ENCODE assay signal across 18 mouse cellular contexts in genomic region chr8:74963983-74964382, GRCm38 (mm10). TPM values are rescaled to one million over a fixed set of nuclear protein-coding genes. Genes with fewer than 3 reads are reported as not detected.
DNase-seq lines count a peak whose midpoint lies in the region; ATAC-seq lines count a peak whose summit lies in the region.
"Had no signal": no experiment of that assay in that cellular context is flagged by ENCODE, and none has a peak within 500 bp of the region (broad histone marks: within the 10 kb centered on the region; RNA-seq: fewer than 3 reads in every experiment).

No protein-coding gene starts in this region.

- H3K36me3 ChIP-seq in hindbrain, embryonic 13.5 days, result no peaks in the 10 kb centered on the region
- H3K36me3 ChIP-seq in hindbrain, embryonic 14.5 days (replicated peaks; ENCODE audit: control insufficient read depth, insufficient read depth), result no peaks in the 10 kb centered on the region
- H3K36me3 ChIP-seq in intestine, embryonic 14.5 days (ENCODE audit: control insufficient read depth, insufficient read depth, low read length), result no peaks in the 10 kb centered on the region
- H3K36me3 ChIP-seq in intestine, embryonic 16.5 days (ENCODE audit: control insufficient read depth, insufficient read depth, low read length), result no peaks in the 10 kb centered on the region
- H3K36me3 ChIP-seq: embryonic facial prominence, embryonic 10.5 days; embryonic facial prominence, embryonic 12.5 days; forebrain, embryonic 15.5 days had no signal

- no peak overlapping the region for H3K27ac ChIP-seq in hindbrain, embryonic 13.5 days
- no peak overlapping the region for H3K27ac ChIP-seq in hindbrain, embryonic 14.5 days
- H3K27ac ChIP-seq in intestine, embryonic 14.5 days (ENCODE audit: low read depth), result no peak overlapping the region
- no peak overlapping the region for H3K27ac ChIP-seq in intestine, embryonic 16.5 days (ENCODE audit: low read length)
- H3K27ac ChIP-seq: embryonic facial prominence, embryonic 10.5 days; embryonic facial prominence, embryonic 12.5 days; forebrain, embryonic 13.5 days; forebrain, embryonic 15.5 days had no signal

- H3K4me2 ChIP-seq in hindbrain, embryonic 13.5 days, result no peak overlapping the region
- H3K4me2 ChIP-seq in hindbrain, embryonic 14.5 days (replicated peaks), result no peak overlapping the region
- no peak overlapping the region for H3K4me2 ChIP-seq in intestine, embryonic 14.5 days (ENCODE audit: low read length)
- H3K4me2 ChIP-seq in intestine, embryonic 16.5 days (ENCODE audit: low read depth, low read length), result no peak overlapping the region
- H3K4me2 ChIP-seq: embryonic facial prominence, embryonic 12.5 days; forebrain, embryonic 13.5 days; forebrain, embryonic 15.5 days had no signal

- no peak overlapping the region for H3K9ac ChIP-seq in hindbrain, embryonic 13.5 days
- H3K9ac ChIP-seq in hindbrain, embryonic 14.5 days, result no peak overlapping the region
- H3K9ac ChIP-seq in intestine, embryonic 14.5 days (ENCODE audit: low read length), result no peak overlapping the region
- no peak overlapping the region for H3K9ac ChIP-seq in intestine, embryonic 16.5 days (ENCODE audit: low read depth, low read length)
- H3K9ac ChIP-seq: embryonic facial prominence, embryonic 12.5 days; forebrain, embryonic 13.5 days; forebrain, embryonic 15.5 days; forebrain, postnatal 0 days had no signal

- WGBS in hindbrain, embryonic 13.5 days, result 68% methylated on average over 5 of the region's 5 CpGs
- 73% methylated on average over 5 of the region's 5 CpGs for WGBS in hindbrain, embryonic 14.5 days
- 66% methylated on average over 5 of the region's 5 CpGs for WGBS in intestine, embryonic 14.5 days
- 60% methylated on average over 5 of the region's 5 CpGs for WGBS in intestine, embryonic 16.5 days

- no peak for DNase-seq in hindbrain, embryonic 14.5 days (ENCODE audit: low spot score)
- DNase-seq in intestine, embryonic 14.5 days (ENCODE audit: low spot score), result peak; percentile 24
- no peak for DNase-seq in thymus, postnatal 10 days (ENCODE audit: low spot score in 2 of 2)
- DNase-seq: adrenal gland, adult 2 months; adrenal gland, postnatal 10 days; adrenal gland, postnatal 25 days; cerebellum, adult 11-12 months; cerebellum, adult 2 months; cerebellum, adult 9-10 months; cerebellum, postnatal 10 days; cerebellum, postnatal 25 days; forebrain, postnatal 0 days had no signal

- H3K4me1 ChIP-seq in hindbrain, embryonic 13.5 days (replicated peaks), result no peaks in the 10 kb centered on the region
- no peaks in the 10 kb centered on the region for H3K4me1 ChIP-seq in hindbrain, embryonic 14.5 days (replicated peaks; ENCODE audit: control insufficient read depth, insufficient read depth, low read length)
- no peaks in the 10 kb centered on the region for H3K4me1 ChIP-seq in intestine, embryonic 14.5 days (replicated peaks; ENCODE audit: control insufficient read depth, insufficient read depth, low read length)
- no peaks in the 10 kb centered on the region for H3K4me1 ChIP-seq in intestine, embryonic 16.5 days (ENCODE audit: control insufficient read depth, insufficient read depth, low read length)
- H3K4me1 ChIP-seq: embryonic facial prominence, embryonic 10.5 days; embryonic facial prominence, embryonic 12.5 days; forebrain, embryonic 13.5 days; forebrain, embryonic 15.5 days had no signal

- H3K27me3 ChIP-seq in hindbrain, embryonic 13.5 days, result no peaks in the 10 kb centered on the region
- no peaks in the 10 kb centered on the region for H3K27me3 ChIP-seq in hindbrain, embryonic 14.5 days (ENCODE audit: control insufficient read depth, insufficient read depth, low read length)
- H3K27me3 ChIP-seq in intestine, embryonic 14.5 days (replicated peaks; ENCODE audit: control insufficient read depth, insufficient read depth, low read length), result no peaks in the 10 kb centered on the region
- H3K27me3 ChIP-seq in intestine, embryonic 16.5 days (replicated peaks; ENCODE audit: control insufficient read depth, insufficient read depth, low read length), result no peaks in the 10 kb centered on the region
- H3K27me3 ChIP-seq: embryonic facial prominence, embryonic 12.5 days; forebrain, embryonic 13.5 days; forebrain, embryonic 15.5 days had no signal

- H3K9me3 ChIP-seq in hindbrain, embryonic 13.5 days, result no peaks in the 10 kb centered on the region
- H3K9me3 ChIP-seq in hindbrain, embryonic 14.5 days (ENCODE audit: control insufficient read depth, low read length), result no peaks in the 10 kb centered on the region
- no peaks in the 10 kb centered on the region for H3K9me3 ChIP-seq in intestine, embryonic 14.5 days (ENCODE audit: control insufficient read depth, low read length)
- no peaks in the 10 kb centered on the region for H3K9me3 ChIP-seq in intestine, embryonic 16.5 days (ENCODE audit: control insufficient read depth, low read length)
- H3K9me3 ChIP-seq: embryonic facial prominence, embryonic 10.5 days; embryonic facial prominence, embryonic 12.5 days; forebrain, embryonic 13.5 days; forebrain, embryonic 15.5 days had no signal

- no peak overlapping the region for H3K4me3 ChIP-seq in hindbrain, embryonic 13.5 days
- H3K4me3 ChIP-seq in hindbrain, embryonic 14.5 days (replicated peaks; ENCODE audit: low read length), result no peak overlapping the region
- H3K4me3 ChIP-seq in intestine, embryonic 14.5 days (ENCODE audit: low read depth, low read length), result no peak overlapping the region
- H3K4me3 ChIP-seq in intestine, embryonic 16.5 days (ENCODE audit: low read length), result no peak overlapping the region
- H3K4me3 ChIP-seq: embryonic facial prominence, embryonic 10.5 days; embryonic facial prominence, embryonic 12.5 days; forebrain, embryonic 13.5 days; forebrain, embryonic 15.5 days had no signal

- ATAC-seq in hindbrain, embryonic 13.5 days (ENCODE audit: low FRiP score), result peak; percentile 57; the same call in 1 of the 2 replicates
- ATAC-seq in hindbrain, embryonic 14.5 days (ENCODE audit: low FRiP score), result no peak
- ATAC-seq in intestine, embryonic 14.5 days (replicated peaks; ENCODE audit: low FRiP score, low TSS enrichment, low read depth), result no peak
- ATAC-seq in intestine, embryonic 16.5 days, result no peak
- ATAC-seq: forebrain, embryonic 13.5 days; forebrain, embryonic 15.5 days; forebrain, postnatal 0 days had no signal

RNA-seq across cellular contexts. Expression of gene Hmgxb4, which starts 29.2 kb away (rescaled TPM):
- polyA plus RNA-seq in hindbrain, embryonic 13.5 days (2015; fragmentation: Nextera tagmentation; extraction: Ambion mirVana), result 40.7 and 42.0 TPM in 2 replicates
- 41.0 and 43.5 TPM in 2 replicates for polyA plus RNA-seq in hindbrain, embryonic 14.5 days (2014; fragmentation: Nextera tagmentation; extraction: Ambion mirVana)
- polyA plus RNA-seq in intestine, embryonic 14.5 days (2014; fragmentation: Nextera tagmentation; extraction: Ambion mirVana), result 44.3 and 46.3 TPM in 2 replicates
- polyA plus RNA-seq in intestine, embryonic 16.5 days (2015; fragmentation: Nextera tagmentation; extraction: Ambion mirVana), result 21.4 and 22.9 TPM in 2 replicates
